Mouse (Mus musculus) stomach, embryonic 14.5 days (tissue): Measurements from ENCODE around the gene Slc9b2. TPM values are rescaled to one million over a fixed set of nuclear protein-coding genes. Genes with fewer than 3 reads are reported as not detected.
A peak's percentile ranks its signal among the peaks of the same experiment; 100 is the strongest.

Experiments
- ATAC-seq: fragments of 200-750 bp; cut with Nextera tagmentation; 2 replicates; pipeline ENCODE4 v1.8.0; 2017; ENCODE audit warnings: low read depth, moderate TSS enrichment; ENCODE audit not compliant: insufficient number of reproducible peaks, insufficient read depth, low FRiP score
- H3K27ac ChIP-seq: fragments of 300-500 bp; sonication (generic); 2 replicates; pipeline ENCODE4 v1.5.1; 2014; ENCODE audit warnings: mild to moderate bottlenecking, low read length, moderate library complexity, mixed read lengths
- H3K27me3 ChIP-seq: fragments of 300-500 bp; sonication (generic); 2 replicates; pipeline ENCODE4 v1.6.1; 2014; ENCODE audit warnings: low read length, control low read depth, mixed read lengths; ENCODE audit not compliant: control insufficient read depth, insufficient read depth
- H3K36me3 ChIP-seq: fragments of 300-500 bp; sonication (generic); 2 replicates; pipeline ENCODE4 v1.6.1; 2014; ENCODE audit warnings: mild to moderate bottlenecking, control low read depth, low read length, moderate library complexity, mixed read lengths; ENCODE audit not compliant: control insufficient read depth, insufficient read depth
- H3K4me1 ChIP-seq: fragments of 300-500 bp; sonication (generic); 2 replicates; pipeline ENCODE4 v1.6.1; 2014; ENCODE audit warnings: low read length, control low read depth, mixed read lengths; ENCODE audit not compliant: control insufficient read depth, insufficient read depth
- H3K4me2 ChIP-seq: fragments of 300-500 bp; sonication (generic); replicated peaks from 2 replicates; pipeline ENCODE4 v1.6.1; 2014; ENCODE audit warnings: low read depth, low read length, control low read depth
- H3K4me3 ChIP-seq: fragments of 300-500 bp; sonication (generic); 2 replicates; pipeline ENCODE4 v1.5.1; 2014; ENCODE audit warnings: low read depth, low read length, control low read depth
- H3K9ac ChIP-seq: fragments of 300-500 bp; sonication (generic); replicated peaks from 2 replicates; pipeline ENCODE4 v1.6.1; 2014; ENCODE audit warnings: low read depth, mild to moderate bottlenecking, control low read depth, low read length, moderate library complexity, mixed read lengths
- H3K9me3 ChIP-seq: fragments of 300-500 bp; sonication (generic); 2 replicates; pipeline ENCODE4 v1.6.1; 2016; ENCODE audit warnings: low read depth, low read length, control low read depth; ENCODE audit not compliant: control insufficient read depth
- WGBS: fragments of 180-500 bp; shearing (Covaris S2); extraction: QIAGEN DNeasy Blood & Tissue Kit; methylation state at CpG from one replicate; pipeline ENCODE4 v1.1.7; 2014; 5-methylcytosine and 5-hydroxymethylcytosine counted together
- polyA plus RNA-seq: library from polyadenylated mRNA; unstranded; fragments of >200 nt; fragmentation: Nextera tagmentation; extraction: Ambion mirVana; gene quantifications from 2 replicates; pipeline ENCODE4 v1.2.1, GENCODE M21; 2014

Slc9b2 gene
- 2.5 and 3.8 TPM in 2 replicates for polyA plus RNA-seq

DNA sequence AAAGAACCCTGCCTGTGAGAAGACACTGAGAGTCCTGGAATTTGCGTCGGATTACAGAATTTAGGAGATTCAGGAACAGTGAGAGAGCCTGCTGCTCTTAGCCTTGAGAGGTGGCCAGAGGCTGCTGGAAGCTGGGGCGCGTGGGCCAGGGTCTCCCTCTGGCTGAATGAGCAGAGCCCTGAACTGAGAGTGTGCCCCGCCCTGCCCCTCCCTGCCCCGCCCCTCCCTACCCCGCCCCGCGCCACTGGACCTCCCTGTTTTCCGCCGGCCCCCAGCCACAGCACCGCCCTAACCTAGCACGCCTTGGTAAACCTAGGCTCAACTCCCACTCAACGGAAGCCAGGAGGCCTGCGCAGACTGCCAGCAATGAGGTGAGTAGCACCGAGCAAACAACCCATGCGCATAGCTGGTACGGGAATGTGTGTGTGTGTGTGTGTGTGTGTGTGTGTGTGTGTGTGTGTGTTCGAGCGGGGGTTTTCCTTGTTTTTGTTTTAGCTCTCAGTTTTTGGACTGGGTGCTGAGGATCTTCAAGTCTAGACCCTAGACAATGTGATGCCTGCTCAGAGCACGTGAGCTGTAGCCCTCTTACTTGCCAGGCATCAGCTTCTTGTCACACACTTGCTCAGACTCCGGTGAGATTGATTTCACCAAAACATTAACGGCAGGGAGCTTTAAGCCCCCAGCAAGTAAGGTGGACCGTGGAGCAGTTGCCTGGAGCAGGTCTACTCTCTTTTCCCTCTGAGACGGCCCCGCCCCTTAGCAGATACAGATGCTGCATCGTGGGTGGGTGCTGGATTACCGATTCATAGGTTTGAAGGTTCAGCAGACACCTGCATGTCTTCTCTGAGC lies at the start of gene Slc9b2:
TSS of gene Slc9b2 (plus strand) at position 290 of the 849 bp plus-strand sequence.
- H3K4me1 ChIP-seq = no peaks in the 10 kb centered on the region
- H3K36me3 ChIP-seq = no peaks in the 10 kb centered on the region
- no peak within 1 kb of the TSS for H3K9ac ChIP-seq
- 7% methylated on average over 25 of the region's 28 CpGs for WGBS
- peak within 1 kb of the TSS; percentile 25 for H3K4me3 ChIP-seq
- H3K27ac ChIP-seq = no peak within 1 kb of the TSS
- H3K4me2 ChIP-seq = peak within 1 kb of the TSS; percentile 66
- H3K9me3 ChIP-seq = no peaks in the 10 kb centered on the region
- H3K27me3 ChIP-seq = no peaks in the 10 kb centered on the region
- peak; percentile 91 for ATAC-seq

DNA sequence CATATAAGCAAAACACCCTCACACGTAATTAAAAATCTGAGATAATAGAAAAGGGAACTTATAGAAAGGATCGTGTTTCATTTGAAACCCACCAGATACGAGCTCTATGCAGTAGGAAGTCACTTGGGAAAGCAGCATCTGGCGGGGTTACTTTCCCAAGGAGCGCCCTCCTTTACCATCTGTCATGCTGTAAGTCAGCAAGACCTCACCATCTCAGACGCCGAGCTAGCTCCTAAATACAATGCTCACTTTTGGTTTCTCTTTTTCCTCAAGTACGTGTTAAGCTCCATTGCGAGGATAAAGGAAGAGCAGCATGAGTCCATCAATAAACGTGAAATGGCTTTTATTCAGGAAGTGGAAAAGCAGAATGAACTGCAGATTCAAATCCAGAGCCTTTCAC lies 48.6 kb upstream of the Slc9b2 start:
- Histone ChIP-seq H3K4me3 (no peak overlapping the region), H3K4me1 (no peaks in the 10 kb centered on the region), H3K4me2 (no peak overlapping the region), H3K27ac (no peak overlapping the region), H3K27me3 (no peaks in the 10 kb centered on the region), H3K36me3 (peaks cover 77% of the 10 kb centered on the region), H3K9ac (no peak overlapping the region), H3K9me3 (no peaks in the 10 kb centered on the region)
- ATAC-seq = no peak
- WGBS = 90% methylated on average over 10 of the region's 10 CpGs

DNA sequence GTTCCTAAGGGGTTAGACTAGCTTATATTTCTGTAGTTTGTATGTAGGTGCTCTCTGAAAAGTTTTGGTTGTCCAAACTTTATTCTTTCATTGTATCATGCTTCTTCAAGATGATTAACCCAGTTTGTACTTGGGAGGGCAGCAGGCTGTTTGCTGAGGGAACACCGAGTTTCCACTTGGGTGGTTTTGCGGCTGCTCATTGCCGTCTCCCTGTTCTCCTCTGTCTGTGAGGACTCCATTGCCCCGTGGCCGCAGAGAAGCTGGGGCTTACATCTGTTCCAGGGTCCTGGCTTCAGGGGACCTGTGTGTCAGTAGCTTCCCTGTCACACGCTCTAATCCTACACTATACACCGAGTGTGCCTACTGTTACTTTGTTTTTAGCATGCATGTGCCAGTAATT lies 47.3 kb upstream of the Slc9b2 start:
- Histone ChIP-seq H3K36me3 (peaks cover 85% of the 10 kb centered on the region), H3K9ac (no peak overlapping the region), H3K9me3 (no peaks in the 10 kb centered on the region), H3K27me3 (no peaks in the 10 kb centered on the region), H3K4me2 (no peak overlapping the region), H3K27ac (no peak overlapping the region), H3K4me3 (no peak overlapping the region), H3K4me1 (no peaks in the 10 kb centered on the region)
- WGBS = 93% methylated on average over 7 of the region's 7 CpGs
- ATAC-seq = no peak

DNA sequence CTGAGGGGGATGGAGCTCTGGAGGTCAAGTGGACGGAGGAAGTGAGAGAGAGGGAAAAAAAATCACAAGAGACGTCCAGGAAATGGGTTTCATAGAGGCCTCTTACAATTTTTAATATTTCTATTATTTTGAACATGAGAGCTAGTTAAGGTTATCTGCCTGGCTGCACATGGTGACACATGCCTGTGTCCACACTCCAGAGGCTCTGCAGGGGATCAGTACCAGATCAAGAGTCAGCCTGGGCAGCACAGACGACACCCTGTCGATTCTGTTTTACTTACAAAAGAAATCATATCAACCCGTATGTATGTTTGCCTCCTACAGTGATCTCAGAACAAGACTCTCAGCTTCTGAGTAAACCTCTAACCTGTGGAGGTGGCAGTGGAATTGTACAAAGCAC lies 38.9 kb upstream of the Slc9b2 start:
- Histone ChIP-seq H3K4me1 (no peaks in the 10 kb centered on the region), H3K27me3 (no peaks in the 10 kb centered on the region), H3K36me3 (peaks cover 47% of the 10 kb centered on the region), H3K4me2 (no peak overlapping the region), H3K9me3 (no peaks in the 10 kb centered on the region), H3K4me3 (no peak overlapping the region), H3K27ac (no peak overlapping the region), H3K9ac (no peak overlapping the region)
- ATAC-seq = no peak
- WGBS = 90% methylated on average over 5 of the region's 5 CpGs

DNA sequence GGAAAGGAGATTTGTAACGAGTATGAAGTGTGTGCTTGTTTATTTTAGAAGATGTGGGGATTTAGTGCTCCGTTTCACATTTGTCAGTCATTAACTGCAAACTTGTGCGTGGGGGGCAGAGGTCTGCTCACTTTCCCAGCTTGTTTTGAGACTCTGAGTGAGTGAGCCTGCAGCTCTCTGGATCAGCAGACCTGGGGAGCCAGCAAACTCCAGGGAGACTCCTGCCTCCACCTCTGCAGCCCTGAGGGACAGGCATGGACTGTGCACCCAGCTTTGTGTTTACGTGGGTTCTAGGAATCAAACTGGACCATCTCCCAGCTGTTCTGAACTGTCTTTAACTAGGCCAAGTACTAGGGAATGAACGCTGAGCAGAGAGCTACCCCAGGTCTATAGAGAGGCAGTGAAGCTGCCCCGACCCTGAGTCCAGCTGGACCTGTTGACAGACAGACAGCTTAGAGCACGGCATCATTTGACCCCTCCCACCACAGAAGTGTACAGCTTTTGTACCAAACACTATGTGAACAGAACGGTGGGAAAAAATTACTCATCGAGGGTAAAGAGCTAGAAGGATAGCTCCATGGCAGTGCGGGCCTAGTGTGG lies 38.0 kb upstream of the Slc9b2 start:
- H3K9ac ChIP-seq = no peak overlapping the region
- no peak overlapping the region for H3K27ac ChIP-seq
- ATAC-seq = no peak
- H3K27me3 ChIP-seq = no peaks in the 10 kb centered on the region
- H3K4me3 ChIP-seq = no peak overlapping the region
- 60% methylated on average over 10 of the region's 10 CpGs for WGBS
- H3K4me1 ChIP-seq = no peaks in the 10 kb centered on the region
- H3K9me3 ChIP-seq = no peaks in the 10 kb centered on the region
- H3K36me3 ChIP-seq = peaks cover 39% of the 10 kb centered on the region
- no peak overlapping the region for H3K4me2 ChIP-seq

DNA sequence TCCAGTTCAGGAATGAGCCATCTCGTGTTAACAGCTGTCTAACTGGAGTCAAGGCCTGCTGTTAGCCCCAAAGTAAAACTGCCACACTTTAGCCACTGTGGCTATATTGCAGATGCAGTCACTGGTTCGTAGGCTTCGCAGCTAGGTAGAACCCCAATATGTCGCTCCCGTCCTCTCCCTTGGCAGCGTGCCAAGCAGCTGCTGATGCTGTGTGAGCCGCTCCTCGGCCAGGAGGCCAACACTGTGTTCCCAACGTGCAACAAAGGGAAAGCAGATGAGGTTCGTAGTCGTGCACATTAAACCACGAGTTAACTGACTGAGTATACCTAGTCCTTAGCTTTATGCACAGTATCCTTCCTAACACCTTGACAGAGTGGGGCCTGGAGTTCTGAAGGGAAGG lies 34.9 kb upstream of the Slc9b2 start:
- Histone ChIP-seq H3K4me3 (no peak overlapping the region), H3K4me2 (no peak overlapping the region), H3K9ac (no peak overlapping the region), H3K36me3 (peaks cover 30% of the 10 kb centered on the region), H3K27me3 (no peaks in the 10 kb centered on the region), H3K9me3 (no peaks in the 10 kb centered on the region), H3K27ac (no peak overlapping the region), H3K4me1 (no peaks in the 10 kb centered on the region)
- WGBS = 74% methylated on average over 12 of the region's 12 CpGs
- ATAC-seq = no peak

DNA sequence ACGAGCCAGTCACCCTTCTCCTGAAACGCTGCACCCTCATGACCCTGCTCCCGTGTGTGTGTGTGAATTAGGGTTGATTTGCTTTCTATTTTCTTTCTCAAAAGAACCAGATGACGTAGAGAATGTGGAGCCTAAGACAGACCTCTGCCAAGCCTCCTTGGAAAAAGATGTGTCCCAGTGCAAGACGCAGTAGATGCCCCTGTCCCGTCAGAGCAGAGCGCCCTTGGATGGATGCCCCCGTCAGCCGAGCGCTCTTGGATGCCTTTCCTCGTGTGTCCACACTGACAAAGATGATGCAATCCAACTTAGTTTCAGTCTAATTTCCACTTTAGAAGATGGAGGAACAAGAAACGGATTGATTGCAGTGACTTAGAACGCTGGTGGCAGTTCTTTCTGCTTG lies 34.5 kb upstream of the Slc9b2 start:
- no peak overlapping the region for H3K4me2 ChIP-seq
- peaks cover 27% of the 10 kb centered on the region for H3K36me3 ChIP-seq
- no peak overlapping the region for H3K27ac ChIP-seq
- no peak for ATAC-seq
- no peaks in the 10 kb centered on the region for H3K4me1 ChIP-seq
- no peaks in the 10 kb centered on the region for H3K9me3 ChIP-seq
- H3K4me3 ChIP-seq = no peak overlapping the region
- no peak overlapping the region for H3K9ac ChIP-seq
- H3K27me3 ChIP-seq = no peaks in the 10 kb centered on the region
- WGBS = 88% methylated on average over 13 of the region's 13 CpGs

DNA sequence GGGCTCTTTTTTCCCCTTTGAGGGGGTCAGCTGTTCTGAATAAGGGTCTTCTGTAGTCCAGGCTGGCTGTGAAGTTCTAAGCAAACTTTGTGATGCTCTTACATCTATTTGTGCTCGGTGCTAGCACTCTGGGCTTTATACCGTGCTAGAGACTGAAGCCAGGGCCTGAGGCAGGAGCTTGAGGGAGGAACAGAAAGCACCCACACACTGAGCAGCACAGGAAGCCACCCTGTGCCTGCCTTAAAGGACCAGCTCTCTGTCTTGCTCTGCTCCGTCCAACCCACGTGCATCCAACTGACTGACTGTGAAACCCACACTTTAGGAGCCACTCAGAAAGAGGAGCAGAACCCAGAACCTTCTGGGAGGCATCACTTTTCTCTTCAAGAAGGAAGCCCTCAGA lies 27.3 kb upstream of the Slc9b2 start:
- Histone ChIP-seq H3K4me1 (0 out of 2 replicates have a peak, but pooled peaks cover 3% of the 10 kb centered on the region), H3K27me3 (no peaks in the 10 kb centered on the region), H3K4me3 (no peak overlapping the region), H3K27ac (no peak overlapping the region), H3K9me3 (no peaks in the 10 kb centered on the region), H3K36me3 (no peaks in the 10 kb centered on the region), H3K9ac (no peak overlapping the region), H3K4me2 (no peak overlapping the region)
- WGBS = 73% methylated on average over 4 of the region's 4 CpGs
- no peak for ATAC-seq
